Mouse (Mus musculus) limb, embryonic 12.5 days (tissue): ENCODE data around the gene Slc38a10. TPM values are rescaled to one million over a fixed set of nuclear protein-coding genes. Genes with fewer than 3 reads are reported as not detected.

Experiments used
- ATAC-seq: fragments of 200-750 bp; cut with Nextera tagmentation; 2 replicates; pipeline ENCODE4 v1.8.0; 2017; ENCODE audit warnings: low read depth, moderate TSS enrichment; ENCODE audit not compliant: insufficient number of reproducible peaks, insufficient read depth, low FRiP score, low TSS enrichment
- H3K27ac ChIP-seq: fragments of 300-500 bp; sonication (generic); 2 replicates; pipeline ENCODE4 v1.5.1; 2016; ENCODE audit warnings: mild to moderate bottlenecking, moderate library complexity
- H3K27me3 ChIP-seq: fragments of 300-500 bp; sonication (generic); 2 replicates; pipeline ENCODE4 v1.6.1; 2016; ENCODE audit warnings: mild to moderate bottlenecking, moderate library complexity
- H3K36me3 ChIP-seq: fragments of 300-500 bp; sonication (generic); 2 replicates; pipeline ENCODE4 v1.6.1; 2016; ENCODE audit warnings: mild to moderate bottlenecking, moderate library complexity
- H3K4me1 ChIP-seq: fragments of 300-500 bp; sonication (generic); replicated peaks from 2 replicates; pipeline ENCODE4 v1.6.1; 2016
- H3K4me2 ChIP-seq: fragments of 300-500 bp; sonication (generic); 2 replicates; pipeline ENCODE4 v1.6.1; 2016; ENCODE audit warnings: mild to moderate bottlenecking, moderate library complexity
- H3K4me3 ChIP-seq: fragments of 300-500 bp; sonication (generic); replicated peaks from 2 replicates; pipeline ENCODE4 v1.5.1; 2016; ENCODE audit warnings: mild to moderate bottlenecking
- H3K9ac ChIP-seq: fragments of 300-500 bp; sonication (generic); replicated peaks from 2 replicates; pipeline ENCODE4 v1.6.1; 2016; ENCODE audit warnings: mild to moderate bottlenecking, moderate library complexity
- H3K9me3 ChIP-seq: fragments of 300-500 bp; sonication (generic); 2 replicates; pipeline ENCODE4 v1.6.1; 2016; ENCODE audit warnings: mild to moderate bottlenecking, moderate library complexity
- WGBS: fragments of 180-500 bp; shearing (Covaris S2); methylation state at CpG from one replicate; pipeline ENCODE4 v1.1.7; 2016; 5-methylcytosine and 5-hydroxymethylcytosine counted together
- polyA plus RNA-seq: library from polyadenylated mRNA; unstranded; fragments of >200 nt; fragmentation: Nextera tagmentation; extraction: Ambion mirVana; gene quantifications from 2 replicates; pipeline ENCODE4 v1.2.1, GENCODE M21; 2016

The Slc38a10 gene
- polyA plus RNA-seq, 1 experiment from 2014 or later, result 86.8 TPM

- no peak overlapping the region for H3K4me2 ChIP-seq
- H3K27me3 ChIP-seq, result peaks cover 6% of the 10 kb centered on the region; the same call in 1 of the 2 replicates
- no peak overlapping the region for H3K4me3 ChIP-seq
- H3K4me1 ChIP-seq, result peaks cover 35% of the 10 kb centered on the region
- ATAC-seq, result no peak
- 69% methylated on average over 14 of the region's 14 CpGs for WGBS
- no peaks in the 10 kb centered on the region for H3K36me3 ChIP-seq
- H3K27ac ChIP-seq, result no peak overlapping the region
- H3K9me3 ChIP-seq, result no peaks in the 10 kb centered on the region
- no peak overlapping the region for H3K9ac ChIP-seq
Measured at GRCm38 (mm10) chr11:120173213-120173612, 22.1 kb upstream of the Slc38a10 start.

- Histone ChIP-seq H3K9me3 (no peaks in the 10 kb centered on the region), H3K36me3 (no peaks in the 10 kb centered on the region), H3K9ac (no peak overlapping the region), H3K27me3 (peaks cover 10% of the 10 kb centered on the region), H3K4me2 (peak overlapping the region; percentile 6; the same call in 1 of the 2 replicates), H3K4me1 (peaks cover 56% of the 10 kb centered on the region), H3K4me3 (no peak overlapping the region), H3K27ac (0 out of 2 replicates have a peak overlapping the region, but pooled peaks have one; percentile 42)
- 16% methylated on average over 8 of the region's 8 CpGs for WGBS
- ATAC-seq, result no peak
Measured at GRCm38 (mm10) chr11:120171168-120171567, 20.0 kb upstream of the Slc38a10 start.

- 0 out of 2 replicates have a peak overlapping the region, but pooled peaks have one; percentile 7 for H3K4me3 ChIP-seq
Measured at GRCm38 (mm10) chr11:120169208-120169992, 18.3 kb upstream of the Slc38a10 start.

GRCm38 (mm10) chr11:120168516-120168915 lies 17.4 kb upstream of the Slc38a10 start:
- Histone ChIP-seq H3K4me1 (peaks cover 82% of the 10 kb centered on the region), H3K4me2 (no peak overlapping the region), H3K9ac (no peak overlapping the region), H3K36me3 (no peaks in the 10 kb centered on the region), H3K4me3 (no peak overlapping the region), H3K27ac (0 out of 2 replicates have a peak overlapping the region, but pooled peaks have one; percentile 17), H3K9me3 (no peaks in the 10 kb centered on the region), H3K27me3 (peaks cover 17% of the 10 kb centered on the region)
- WGBS, result 77% methylated on average over 8 of the region's 8 CpGs
- ATAC-seq, result no peak

More at GRCm38 (mm10) chr11:120169208-120169992, 18.3 kb upstream of the Slc38a10 start:
- no peak overlapping the region for H3K9ac ChIP-seq
- H3K27ac ChIP-seq, result no peak overlapping the region
- no peaks in the 10 kb centered on the region for H3K9me3 ChIP-seq
- H3K4me2 ChIP-seq, result peak overlapping the region; percentile 37
- peaks cover 17% of the 10 kb centered on the region for H3K27me3 ChIP-seq
- H3K36me3 ChIP-seq, result no peaks in the 10 kb centered on the region
- H3K4me1 ChIP-seq, result peaks cover 73% of the 10 kb centered on the region
- WGBS, result 27% methylated on average over 21 of the region's 21 CpGs
- ATAC-seq, result no peak

- H3K9ac ChIP-seq, result no peak overlapping the region
- no peak for ATAC-seq
- WGBS, result 22% methylated on average over 12 of the region's 12 CpGs
- peaks cover 82% of the 10 kb centered on the region for H3K4me1 ChIP-seq
- H3K9me3 ChIP-seq, result no peaks in the 10 kb centered on the region
- H3K4me3 ChIP-seq, result no peak overlapping the region
- H3K27ac ChIP-seq, result no peak overlapping the region
- 0 out of 2 replicates have a peak overlapping the region, but pooled peaks have one; percentile 11 for H3K4me2 ChIP-seq
- H3K36me3 ChIP-seq, result no peaks in the 10 kb centered on the region
- peaks cover 15% of the 10 kb centered on the region for H3K27me3 ChIP-seq
Measured at GRCm38 (mm10) chr11:120167921-120168356, 16.8 kb upstream of the Slc38a10 start.

- Histone ChIP-seq H3K4me3 (no peak overlapping the region), H3K4me2 (no peak overlapping the region), H3K36me3 (no peaks in the 10 kb centered on the region), H3K27me3 (peaks cover 11% of the 10 kb centered on the region), H3K9ac (no peak overlapping the region), H3K27ac (no peak overlapping the region), H3K9me3 (no peaks in the 10 kb centered on the region), H3K4me1 (peaks cover 82% of the 10 kb centered on the region)
- no peak for ATAC-seq
- 32% methylated on average over 5 of the region's 5 CpGs for WGBS
Measured at GRCm38 (mm10) chr11:120167059-120167458, 15.9 kb upstream of the Slc38a10 start.

GRCm38 (mm10) chr11:120164471-120165261 lies 13.5 kb upstream of the Slc38a10 start:
- Histone ChIP-seq H3K4me3 (no peak overlapping the region), H3K27me3 (peaks cover 11% of the 10 kb centered on the region), H3K36me3 (no peaks in the 10 kb centered on the region), H3K27ac (peak overlapping the region; percentile 73), H3K9me3 (no peaks in the 10 kb centered on the region), H3K9ac (peak overlapping the region; percentile 2; the same call in 1 of the 2 replicates), H3K4me1 (peaks cover 71% of the 10 kb centered on the region), H3K4me2 (peak overlapping the region; percentile 31)
- WGBS, result 7% methylated on average over 17 of the region's 17 CpGs
- peak; percentile 44; the same call in 1 of the 2 replicates for ATAC-seq

- Histone ChIP-seq H3K4me3 (no peak overlapping the region), H3K9me3 (no peaks in the 10 kb centered on the region), H3K27me3 (peaks cover 11% of the 10 kb centered on the region), H3K4me2 (peak overlapping the region; percentile 31), H3K27ac (peak overlapping the region; percentile 73), H3K4me1 (peaks cover 65% of the 10 kb centered on the region), H3K9ac (no peak overlapping the region), H3K36me3 (no peaks in the 10 kb centered on the region)
- ATAC-seq, result 0 out of 2 replicates have a peak, but pooled peaks have one; percentile 5
- WGBS, result 27% methylated on average over 5 of the region's 5 CpGs
Measured at GRCm38 (mm10) chr11:120164028-120164427, 12.9 kb upstream of the Slc38a10 start.

GRCm38 (mm10) chr11:120163207-120163606 lies 12.1 kb upstream of the Slc38a10 start:
- no peak for ATAC-seq
- H3K4me3 ChIP-seq, result no peak overlapping the region
- H3K9ac ChIP-seq, result no peak overlapping the region
- H3K9me3 ChIP-seq, result no peaks in the 10 kb centered on the region
- no peak overlapping the region for H3K4me2 ChIP-seq
- H3K27me3 ChIP-seq, result peaks cover 11% of the 10 kb centered on the region
- no peaks in the 10 kb centered on the region for H3K36me3 ChIP-seq
- H3K27ac ChIP-seq, result no peak overlapping the region
- 92% methylated on average over 3 of the region's 3 CpGs for WGBS
- H3K4me1 ChIP-seq, result peaks cover 57% of the 10 kb centered on the region

GRCm38 (mm10) chr11:120161245-120161644 lies 10.1 kb upstream of the Slc38a10 start:
- peaks cover 38% of the 10 kb centered on the region for H3K4me1 ChIP-seq
- H3K27ac ChIP-seq, result peak overlapping the region; percentile 29; the same call in 1 of the 2 replicates
- no peak for ATAC-seq
- H3K4me2 ChIP-seq, result no peak overlapping the region
- 0 out of 2 replicates have a peak overlapping the region, but pooled peaks have one; percentile 31 for H3K9ac ChIP-seq
- WGBS, result 56% methylated on average over 4 of the region's 4 CpGs
- no peaks in the 10 kb centered on the region for H3K36me3 ChIP-seq
- H3K9me3 ChIP-seq, result no peaks in the 10 kb centered on the region
- no peak overlapping the region for H3K4me3 ChIP-seq
- H3K27me3 ChIP-seq, result peaks cover 8% of the 10 kb centered on the region

- peaks cover under 1% of the 10 kb centered on the region; the same call in 1 of the 2 replicates for H3K27me3 ChIP-seq
- no peak for ATAC-seq
- no peak overlapping the region for H3K4me2 ChIP-seq
- no peak overlapping the region for H3K27ac ChIP-seq
- H3K9me3 ChIP-seq, result no peaks in the 10 kb centered on the region
- no peak overlapping the region for H3K9ac ChIP-seq
- H3K4me1 ChIP-seq, result peaks cover 30% of the 10 kb centered on the region
- H3K36me3 ChIP-seq, result no peaks in the 10 kb centered on the region
- no peak overlapping the region for H3K4me3 ChIP-seq
- 82% methylated on average over 4 of the region's 4 CpGs for WGBS
Measured at GRCm38 (mm10) chr11:120160478-120160877, 9.3 kb upstream of the Slc38a10 start.
